Mouse (Mus musculus) liver, embryonic 14.5 days (tissue): Measurements from ENCODE around the gene Coro2a.

Experiments
- CTCF ChIP-seq: IDR thresholded peaks from 2 replicates; pipeline ENCODE4 v1.5.1; 2016; ENCODE audit warnings: antibody characterized with exemption, low read depth, control low read depth
- EP300 ChIP-seq: IDR thresholded peaks from 2 replicates; pipeline ENCODE4 v1.6.1; 2016; ENCODE audit warnings: antibody characterized with exemption, low read depth

GRCm38 (mm10) chr4:46578228-46578627, 23.8 kb downstream of the Coro2a start:
- TF ChIP-seq CTCF: no peak
- no peak for TF ChIP-seq EP300
